ENCODE assay signal across 9 mouse cellular contexts in the genomic region with DNA sequence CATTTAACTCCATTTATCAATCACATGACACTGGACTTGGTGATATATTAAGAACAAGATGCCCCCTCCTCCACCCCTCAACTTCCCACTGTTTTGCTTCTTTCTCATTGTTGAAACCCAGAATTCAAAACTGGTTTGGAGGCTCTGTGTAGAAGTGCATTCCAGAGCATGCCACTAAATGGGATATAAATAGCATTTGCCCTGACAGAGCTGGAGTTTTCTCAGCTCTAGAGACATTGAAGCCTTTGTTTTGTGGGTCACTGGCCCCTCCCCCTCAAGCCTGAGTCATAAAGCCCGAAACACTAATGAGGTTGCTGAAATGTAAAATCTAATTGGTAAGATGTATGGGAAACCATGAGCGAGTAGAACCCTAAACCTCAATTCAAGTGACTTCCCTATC.
DNase-seq lines count a peak whose midpoint lies in the region.
"Had no signal": no experiment of that assay in that cellular context is flagged by ENCODE, and none has a peak within 500 bp of the region (broad histone marks: within the 10 kb centered on the region; RNA-seq: fewer than 3 reads in every experiment).

No protein-coding gene starts in this region.

- 0 out of 2 replicates have a peak overlapping the region, but pooled peaks have one; percentile 5 for H3K4me3 ChIP-seq in heart, embryonic 10.5 days
- H3K4me3 ChIP-seq: lung, embryonic 15.5 days had no signal

- H3K27ac ChIP-seq in heart, embryonic 10.5 days = peak overlapping the region; percentile 85
- H3K27ac ChIP-seq: lung, embryonic 15.5 days had no signal

- peak; percentile 17 for DNase-seq in gastrocnemius, adult 18-20 months (ENCODE audit: low spot score)
- DNase-seq in gastrocnemius, postnatal 25 days = no peak
- DNase-seq in lung, postnatal 10 days = peak; percentile 31
- no peak for DNase-seq in lung, postnatal 14 days
- DNase-seq in heart, embryonic 10.5 days (ENCODE audit: low spot score) = peak; percentile 81
- DNase-seq in retina, embryonic 14.5 days (ENCODE audit: low spot score) = peak; percentile 77
- DNase-seq in right cerebral cortex, postnatal 36 days (ENCODE audit: low spot score in 2 of 2) = no peak
- DNase-seq in layer of hippocampus, postnatal 14 days (ENCODE audit: low spot score in 2 of 2) = no peak

- H3K27me3 ChIP-seq in heart, embryonic 10.5 days (ENCODE audit: insufficient read depth, poor library complexity, severe bottlenecking) = no peaks in the 10 kb centered on the region
- H3K27me3 ChIP-seq: lung, embryonic 15.5 days had no signal

- no peaks in the 10 kb centered on the region for H3K9me3 ChIP-seq in heart, embryonic 10.5 days
- H3K9me3 ChIP-seq: lung, embryonic 15.5 days had no signal

- H3K36me3 ChIP-seq in heart, embryonic 10.5 days = no peaks in the 10 kb centered on the region
- H3K36me3 ChIP-seq: lung, embryonic 15.5 days had no signal

- 26% methylated on average over 2 of the region's 2 CpGs for WGBS in heart, embryonic 10.5 days

- peaks cover 67% of the 10 kb centered on the region for H3K4me1 ChIP-seq in heart, embryonic 10.5 days
- H3K4me1 ChIP-seq: lung, embryonic 15.5 days had no signal

Comparison
In these comparisons a context has a peak if more than half of its experiments do, and no peak if none do; other contexts are left out.
1. DNase-seq: peak in gastrocnemius, adult 18-20 months (single experiment), lung, postnatal 10 days (single experiment), heart, embryonic 10.5 days (single experiment) and retina, embryonic 14.5 days (single experiment); none in gastrocnemius, postnatal 25 days (single experiment), lung, postnatal 14 days (single experiment), right cerebral cortex, postnatal 36 days (0 of 2) and layer of hippocampus, postnatal 14 days (0 of 2).